Mouse (Mus musculus): ENCODE data around the gene Eif2d. TPM values are rescaled to one million over a fixed set of nuclear protein-coding genes. Genes with fewer than 3 reads are reported as not detected.

Gene Eif2d
- polyA plus RNA-seq, 1 experiment from 2014 or later: 48.1 TPM

DNA sequence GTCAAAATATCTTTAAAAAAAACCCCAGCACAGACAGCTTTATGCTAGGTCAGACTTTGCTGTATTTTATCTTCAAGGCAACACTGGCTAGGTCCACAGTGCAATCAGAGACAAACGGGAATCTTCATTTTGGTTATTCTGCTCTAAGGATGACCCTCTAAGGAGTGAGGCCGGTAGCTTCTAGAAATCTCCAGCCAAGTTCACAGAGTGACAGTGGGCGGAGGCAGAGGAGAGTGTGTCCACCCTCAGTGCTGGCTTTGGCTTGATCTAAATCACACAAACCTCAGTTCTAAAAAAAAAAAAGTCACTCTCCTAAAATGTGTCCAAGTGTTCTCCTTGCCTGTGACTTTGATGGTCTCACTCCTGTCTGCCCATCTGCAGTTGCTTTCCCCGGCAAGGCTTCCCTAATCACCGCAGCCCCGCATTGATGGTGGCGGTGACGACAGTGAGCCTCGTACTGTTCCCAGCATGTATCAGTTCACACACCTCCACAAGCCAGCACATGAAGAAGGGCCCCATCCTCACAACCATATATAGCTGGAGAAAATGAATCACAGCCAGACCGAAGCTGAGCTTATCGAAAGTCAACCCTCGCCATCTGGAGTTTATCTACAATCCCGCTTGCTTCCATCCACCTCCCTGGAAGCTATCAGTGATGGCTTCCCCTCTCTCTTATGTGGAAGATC lies 33.0 kb downstream of the Eif2d start:
- Histone ChIP-seq H3K9me3 (replicated peaks; ENCODE audit: control insufficient read depth, low read length) (no peaks in the 10 kb centered on the region), H3K4me1 (ENCODE audit: control insufficient read depth, insufficient read depth, low read length) (peaks cover 24% of the 10 kb centered on the region), H3K36me3 (ENCODE audit: control insufficient read depth, insufficient read depth) (peaks cover 2% of the 10 kb centered on the region), H3K27ac (ENCODE audit: low read length) (peak overlapping the region; percentile 44; the same call in 1 of the 2 replicates), H3K9ac (ENCODE audit: low read length) (no peak overlapping the region), H3K4me3 (ENCODE audit: low read length) (no peak overlapping the region), H3K4me2 (ENCODE audit: low read depth, low read length) (peak overlapping the region; percentile 20; the same call in 1 of the 2 replicates), H3K27me3 (ENCODE audit: control insufficient read depth, insufficient read depth, low read length) (no peaks in the 10 kb centered on the region)
- no peak for ATAC-seq (replicated peaks; ENCODE audit: extremely low read depth, insufficient read depth, low FRiP score)
- WGBS: 35% methylated on average over 13 of the region's 13 CpGs

DNA sequence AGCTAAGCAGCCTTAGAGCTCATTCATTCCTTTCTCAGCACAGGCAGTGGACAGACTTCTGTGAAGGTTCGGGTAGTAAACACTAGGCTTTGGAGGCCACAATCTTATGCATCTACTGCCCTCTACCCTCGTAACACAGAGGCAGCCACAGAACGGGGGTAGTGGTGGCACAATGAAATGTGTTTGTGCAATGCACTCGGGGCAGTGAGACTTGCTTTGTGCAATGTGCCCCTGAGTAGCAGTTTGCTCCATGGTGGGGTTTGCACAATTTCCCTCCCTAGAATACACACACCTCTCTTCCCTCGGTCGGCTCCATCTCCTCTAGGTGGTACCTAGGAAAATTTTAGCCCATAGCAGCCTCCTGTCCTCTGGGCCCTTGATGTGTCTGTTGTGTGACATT lies 34.0 kb downstream of the Eif2d start:
- no peak overlapping the region for H3K27ac ChIP-seq (ENCODE audit: low read length)
- H3K4me3 ChIP-seq (ENCODE audit: low read length): no peak overlapping the region
- no peak for ATAC-seq (replicated peaks; ENCODE audit: extremely low read depth, insufficient read depth, low FRiP score)
- H3K36me3 ChIP-seq (ENCODE audit: control insufficient read depth, insufficient read depth): no peaks in the 10 kb centered on the region
- H3K9ac ChIP-seq (ENCODE audit: low read length): no peak overlapping the region
- 69% methylated on average over 6 of the region's 6 CpGs for WGBS
- no peaks in the 10 kb centered on the region for H3K9me3 ChIP-seq (replicated peaks; ENCODE audit: control insufficient read depth, low read length)
- H3K27me3 ChIP-seq (ENCODE audit: control insufficient read depth, insufficient read depth, low read length): no peaks in the 10 kb centered on the region
- peaks cover 24% of the 10 kb centered on the region for H3K4me1 ChIP-seq (ENCODE audit: control insufficient read depth, insufficient read depth, low read length)
- H3K4me2 ChIP-seq (ENCODE audit: low read depth, low read length): no peak overlapping the region

DNA sequence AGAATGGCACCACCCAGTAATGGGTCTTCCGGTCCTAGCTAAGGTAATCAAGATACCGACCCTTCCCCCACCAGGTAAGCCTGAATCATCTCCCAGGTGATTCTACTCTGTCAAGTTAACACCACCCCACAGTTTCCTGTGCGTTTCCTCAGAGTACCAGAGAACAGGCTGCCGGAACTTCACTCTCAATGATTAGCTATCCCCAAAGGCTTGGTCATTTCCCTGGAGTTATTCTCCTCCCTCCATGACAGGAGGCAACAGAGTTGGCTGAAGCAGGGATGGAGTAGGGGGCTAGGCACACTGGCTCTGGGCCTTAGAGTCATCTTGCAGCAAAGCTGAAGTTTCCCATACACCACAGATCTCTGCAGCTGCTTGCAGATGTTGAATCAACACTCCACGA lies 34.9 kb downstream of the Eif2d start:
- H3K9me3 ChIP-seq (replicated peaks; ENCODE audit: control insufficient read depth, low read length): no peaks in the 10 kb centered on the region
- ATAC-seq (replicated peaks; ENCODE audit: extremely low read depth, insufficient read depth, low FRiP score): no peak
- peaks cover 24% of the 10 kb centered on the region for H3K4me1 ChIP-seq (ENCODE audit: control insufficient read depth, insufficient read depth, low read length)
- H3K4me2 ChIP-seq (ENCODE audit: low read depth, low read length): no peak overlapping the region
- H3K36me3 ChIP-seq (ENCODE audit: control insufficient read depth, insufficient read depth): no peaks in the 10 kb centered on the region
- H3K9ac ChIP-seq (ENCODE audit: low read length): no peak overlapping the region
- WGBS: 87% methylated on average over 5 of the region's 5 CpGs
- H3K4me3 ChIP-seq (ENCODE audit: low read length): no peak overlapping the region
- H3K27ac ChIP-seq (ENCODE audit: low read length): no peak overlapping the region
- no peaks in the 10 kb centered on the region for H3K27me3 ChIP-seq (ENCODE audit: control insufficient read depth, insufficient read depth, low read length)

DNA sequence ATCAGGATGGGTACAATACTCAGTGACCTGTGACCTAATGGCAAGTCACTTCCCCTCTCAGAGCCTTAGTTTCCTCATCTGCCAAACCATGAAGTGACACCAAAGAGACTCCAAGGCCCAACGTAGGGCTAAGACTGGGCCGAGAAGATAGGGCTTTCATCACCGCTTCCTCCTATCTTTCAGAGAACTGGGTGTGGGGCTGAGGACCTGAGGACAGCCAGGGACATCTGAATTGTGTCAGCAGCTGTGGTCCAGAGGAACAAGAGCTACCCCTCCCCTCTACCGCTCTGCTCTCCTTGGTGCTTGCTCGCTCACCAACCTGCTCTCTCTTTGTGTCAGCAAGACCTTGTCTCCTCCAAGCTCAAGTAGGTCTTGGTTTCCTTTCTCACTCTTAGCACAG lies 35.7 kb downstream of the Eif2d start:
- H3K4me3 ChIP-seq (ENCODE audit: low read length): no peak overlapping the region
- 63% methylated on average over 5 of the region's 5 CpGs for WGBS
- no peak overlapping the region for H3K4me2 ChIP-seq (ENCODE audit: low read depth, low read length)
- H3K9me3 ChIP-seq (replicated peaks; ENCODE audit: control insufficient read depth, low read length): no peaks in the 10 kb centered on the region
- H3K9ac ChIP-seq (ENCODE audit: low read length): no peak overlapping the region
- ATAC-seq (replicated peaks; ENCODE audit: extremely low read depth, insufficient read depth, low FRiP score): no peak
- H3K27ac ChIP-seq (ENCODE audit: low read length): no peak overlapping the region
- H3K27me3 ChIP-seq (ENCODE audit: control insufficient read depth, insufficient read depth, low read length): no peaks in the 10 kb centered on the region
- H3K36me3 ChIP-seq (ENCODE audit: control insufficient read depth, insufficient read depth): no peaks in the 10 kb centered on the region
- H3K4me1 ChIP-seq (ENCODE audit: control insufficient read depth, insufficient read depth, low read length): peaks cover 24% of the 10 kb centered on the region

DNA sequence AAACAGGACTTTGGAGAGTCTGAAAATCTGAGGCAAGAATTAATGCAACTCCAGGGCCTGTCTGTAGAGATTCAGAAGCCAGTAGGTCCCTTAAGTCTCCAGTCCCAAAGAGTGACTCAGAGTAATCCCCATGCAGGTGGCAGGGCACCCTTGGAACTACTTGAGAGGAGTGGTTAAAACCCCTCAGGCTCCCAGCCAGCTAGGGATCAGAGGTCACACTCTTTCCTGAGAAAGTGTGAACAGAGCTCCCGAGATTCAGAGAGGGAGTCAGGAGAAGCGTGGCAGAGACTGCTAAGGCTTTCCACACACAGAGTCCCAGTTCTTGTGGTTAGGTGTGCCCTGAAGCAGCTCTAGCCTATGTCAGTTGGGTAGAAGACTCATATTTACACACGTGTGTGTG lies 40.8 kb downstream of the Eif2d start:
- Histone ChIP-seq H3K27ac (ENCODE audit: low read length) (no peak overlapping the region), H3K9me3 (replicated peaks; ENCODE audit: control insufficient read depth, low read length) (no peaks in the 10 kb centered on the region), H3K9ac (ENCODE audit: low read length) (no peak overlapping the region), H3K4me3 (ENCODE audit: low read length) (no peak overlapping the region), H3K4me2 (ENCODE audit: low read depth, low read length) (no peak overlapping the region), H3K36me3 (ENCODE audit: control insufficient read depth, insufficient read depth) (no peaks in the 10 kb centered on the region), H3K27me3 (ENCODE audit: control insufficient read depth, insufficient read depth, low read length) (no peaks in the 10 kb centered on the region), H3K4me1 (ENCODE audit: control insufficient read depth, insufficient read depth, low read length) (no peaks in the 10 kb centered on the region)
- no peak for ATAC-seq (replicated peaks; ENCODE audit: extremely low read depth, insufficient read depth, low FRiP score)
- 49% methylated on average over 3 of the region's 3 CpGs for WGBS

DNA sequence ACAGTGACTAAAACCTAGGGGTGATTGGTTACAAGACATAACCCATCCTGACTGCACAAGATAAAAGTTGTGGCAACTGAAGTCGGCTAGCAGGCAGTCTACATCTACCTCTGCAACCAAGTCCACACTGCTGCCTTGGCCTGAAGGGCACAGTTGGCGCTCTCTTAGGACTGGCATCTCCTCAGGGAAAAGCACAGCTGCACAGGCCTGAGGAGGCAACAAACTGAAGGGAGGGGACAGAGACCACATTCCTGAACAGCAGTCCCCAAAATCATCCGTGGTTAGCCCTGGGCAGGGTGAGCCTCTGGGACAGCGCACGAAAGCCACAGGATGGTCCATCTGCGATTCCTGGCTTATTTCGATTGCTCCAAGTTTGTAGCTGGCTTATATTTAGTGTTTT lies 42.7 kb downstream of the Eif2d start:
- H3K9me3 ChIP-seq (replicated peaks; ENCODE audit: control insufficient read depth, low read length): no peaks in the 10 kb centered on the region
- H3K27ac ChIP-seq (ENCODE audit: low read length): no peak overlapping the region
- H3K9ac ChIP-seq (ENCODE audit: low read length): no peak overlapping the region
- no peaks in the 10 kb centered on the region for H3K36me3 ChIP-seq (ENCODE audit: control insufficient read depth, insufficient read depth)
- ATAC-seq (replicated peaks; ENCODE audit: extremely low read depth, insufficient read depth, low FRiP score): no peak
- WGBS: 83% methylated on average over 7 of the region's 7 CpGs
- 0 out of 2 replicates have a peak, but pooled peaks cover under 1% of the 10 kb centered on the region for H3K4me1 ChIP-seq (ENCODE audit: control insufficient read depth, insufficient read depth, low read length)
- no peak overlapping the region for H3K4me3 ChIP-seq (ENCODE audit: low read length)
- no peaks in the 10 kb centered on the region for H3K27me3 ChIP-seq (ENCODE audit: control insufficient read depth, insufficient read depth, low read length)
- no peak overlapping the region for H3K4me2 ChIP-seq (ENCODE audit: low read depth, low read length)

DNA sequence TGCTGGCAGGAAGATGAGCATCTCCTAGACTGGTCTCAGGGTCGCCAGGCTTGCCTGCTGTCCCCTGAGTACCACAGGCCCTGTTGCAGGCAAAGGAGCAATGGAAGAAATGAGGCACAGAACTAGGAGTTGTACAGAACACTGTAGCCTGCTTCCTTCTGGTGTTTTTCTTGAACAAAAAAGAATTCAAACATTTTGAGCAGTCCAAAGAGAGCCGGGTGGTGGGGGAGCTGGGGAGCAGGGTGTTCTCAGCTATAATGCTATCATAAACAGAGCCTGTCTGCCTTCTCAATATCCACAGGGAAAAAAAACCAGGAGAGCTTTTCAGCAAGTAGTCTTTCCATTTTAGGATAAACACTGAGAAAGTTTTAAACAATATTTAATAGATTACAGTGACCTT lies 43.1 kb downstream of the Eif2d start:
- Histone ChIP-seq H3K4me2 (ENCODE audit: low read depth, low read length) (no peak overlapping the region), H3K27me3 (ENCODE audit: control insufficient read depth, insufficient read depth, low read length) (no peaks in the 10 kb centered on the region), H3K27ac (ENCODE audit: low read length) (no peak overlapping the region), H3K9me3 (replicated peaks; ENCODE audit: control insufficient read depth, low read length) (no peaks in the 10 kb centered on the region), H3K36me3 (ENCODE audit: control insufficient read depth, insufficient read depth) (no peaks in the 10 kb centered on the region), H3K4me1 (ENCODE audit: control insufficient read depth, insufficient read depth, low read length) (0 out of 2 replicates have a peak, but pooled peaks cover 5% of the 10 kb centered on the region), H3K9ac (ENCODE audit: low read length) (no peak overlapping the region), H3K4me3 (ENCODE audit: low read length) (no peak overlapping the region)
- no peak for ATAC-seq (replicated peaks; ENCODE audit: extremely low read depth, insufficient read depth, low FRiP score)
- 56% methylated on average over 2 of the region's 2 CpGs for WGBS

DNA sequence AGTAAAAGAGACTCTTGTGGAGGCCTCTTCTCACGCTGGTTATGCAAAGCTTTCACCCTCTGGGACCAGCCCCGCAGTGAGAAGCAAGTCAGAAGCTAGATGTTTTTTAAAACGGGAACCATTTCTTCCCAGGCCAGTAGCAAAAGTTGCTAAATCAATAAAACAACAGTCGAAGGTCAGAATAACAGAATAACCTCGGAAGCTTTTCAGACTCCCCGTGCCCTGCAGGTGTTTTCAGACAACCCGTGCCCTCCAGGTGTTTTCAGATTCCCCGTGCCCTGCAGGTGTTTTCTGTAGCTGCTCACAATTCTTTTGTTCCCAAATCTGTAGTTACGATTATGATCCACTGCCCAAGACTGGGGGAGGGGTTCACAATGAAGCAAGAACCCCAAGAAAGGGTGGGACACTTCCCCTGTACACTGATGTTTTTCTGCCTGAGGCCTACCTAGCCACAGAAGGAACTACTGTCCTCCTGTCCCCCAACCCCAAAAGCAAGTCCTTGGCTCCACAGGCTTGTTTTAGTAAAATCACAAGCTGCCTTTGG lies 45.5 kb downstream of the Eif2d start:
- no peaks in the 10 kb centered on the region for H3K9me3 ChIP-seq (replicated peaks; ENCODE audit: control insufficient read depth, low read length)
- no peak for ATAC-seq (replicated peaks; ENCODE audit: extremely low read depth, insufficient read depth, low FRiP score)
- 0 out of 2 replicates have a peak, but pooled peaks cover 5% of the 10 kb centered on the region for H3K4me1 ChIP-seq (ENCODE audit: control insufficient read depth, insufficient read depth, low read length)
- WGBS: 87% methylated on average over 9 of the region's 9 CpGs
- H3K27me3 ChIP-seq (ENCODE audit: control insufficient read depth, insufficient read depth, low read length): no peaks in the 10 kb centered on the region
- H3K36me3 ChIP-seq (ENCODE audit: control insufficient read depth, insufficient read depth): no peaks in the 10 kb centered on the region
- no peak overlapping the region for H3K27ac ChIP-seq (ENCODE audit: low read length)
- H3K4me3 ChIP-seq (ENCODE audit: low read length): peak overlapping the region; percentile 38
- H3K4me2 ChIP-seq (ENCODE audit: low read depth, low read length): peak overlapping the region; percentile 22
- no peak overlapping the region for H3K9ac ChIP-seq (ENCODE audit: low read length)

DNA sequence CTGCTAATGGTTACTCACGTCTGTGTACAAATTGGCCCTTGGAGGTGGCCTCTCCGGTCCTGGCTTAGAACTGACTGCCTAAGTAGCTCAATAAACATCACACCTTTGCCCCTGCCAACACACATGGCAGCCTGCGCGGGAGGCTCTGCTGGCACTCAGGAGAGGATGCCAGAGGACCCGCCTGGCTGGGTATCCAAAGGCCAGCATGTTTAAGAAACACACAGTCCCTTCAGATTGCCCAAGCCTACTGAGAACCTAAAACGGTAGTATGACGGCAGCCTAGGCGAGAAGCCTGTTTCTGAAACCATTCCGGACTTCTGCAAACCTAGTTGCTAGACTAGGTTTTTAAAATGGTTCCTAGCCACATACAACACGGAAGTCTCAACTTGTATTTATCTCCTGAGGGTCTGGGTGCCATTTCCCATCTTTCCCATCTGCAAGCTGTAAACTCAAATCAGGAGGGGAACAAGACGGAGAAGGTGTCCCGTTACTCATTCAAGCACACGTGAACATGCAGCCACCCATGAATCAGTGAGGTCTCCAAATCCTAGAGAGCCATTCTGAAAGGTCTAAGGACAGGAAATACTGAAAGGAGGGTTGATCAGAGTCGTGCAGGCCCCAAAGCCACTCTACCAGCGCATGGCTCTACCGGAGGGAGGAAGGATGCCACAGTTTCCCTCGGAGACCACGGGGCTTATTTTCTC lies 46.3 kb downstream of the Eif2d start:
- no peaks in the 10 kb centered on the region for H3K27me3 ChIP-seq (ENCODE audit: control insufficient read depth, insufficient read depth, low read length)
- peak overlapping the region; percentile 5; the same call in 1 of the 2 replicates for H3K4me2 ChIP-seq (ENCODE audit: low read depth, low read length)
- H3K4me3 ChIP-seq (ENCODE audit: low read length): peak overlapping the region; percentile 38
- WGBS: 75% methylated on average over 18 of the region's 18 CpGs
- peak overlapping the region; percentile 49 for H3K27ac ChIP-seq (ENCODE audit: low read length)
- 0 out of 2 replicates have a peak, but pooled peaks cover 8% of the 10 kb centered on the region for H3K4me1 ChIP-seq (ENCODE audit: control insufficient read depth, insufficient read depth, low read length)
- peak overlapping the region; percentile 30 for H3K9ac ChIP-seq (ENCODE audit: low read length)
- H3K9me3 ChIP-seq (replicated peaks; ENCODE audit: control insufficient read depth, low read length): no peaks in the 10 kb centered on the region
- no peak for ATAC-seq (replicated peaks; ENCODE audit: extremely low read depth, insufficient read depth, low FRiP score)
- no peaks in the 10 kb centered on the region for H3K36me3 ChIP-seq (ENCODE audit: control insufficient read depth, insufficient read depth)

All from heart, embryonic 16.5 days (tissue).